Mouse (Mus musculus): Measurements from ENCODE around the gene Ube2c. TPM values are rescaled to one million over a fixed set of nuclear protein-coding genes. Genes with fewer than 3 reads are reported as not detected.
A peak's percentile ranks its signal among the peaks of the same experiment; 100 is the strongest.

Ube2c gene
- polyA plus RNA-seq, 1 experiment from 2014 or later, result 506 TPM

- no peak overlapping the region for H3K4me3 ChIP-seq (ENCODE audit: low read depth, low read length)
- H3K27ac ChIP-seq (ENCODE audit: low read depth, low read length), result no peak overlapping the region
- 53% methylated on average over 7 of the region's 7 CpGs for WGBS (ENCODE audit: insufficient replicate concordance)
- H3K9me3 ChIP-seq (replicated peaks; ENCODE audit: control insufficient read depth, low read length), result no peaks in the 10 kb centered on the region
- H3K27me3 ChIP-seq (ENCODE audit: control insufficient read depth, insufficient read depth, low read length), result no peaks in the 10 kb centered on the region
- ATAC-seq (replicated peaks; ENCODE audit: insufficient number of reproducible peaks, low FRiP score, low TSS enrichment), result no peak
- H3K4me2 ChIP-seq, result no peak overlapping the region
- H3K9ac ChIP-seq (ENCODE audit: low read depth, low read length), result no peak overlapping the region
- no peaks in the 10 kb centered on the region for H3K36me3 ChIP-seq (ENCODE audit: control insufficient read depth, insufficient read depth, low read length)
- peaks cover under 1% of the 10 kb centered on the region; the same call in 1 of the 2 replicates for H3K4me1 ChIP-seq (ENCODE audit: control insufficient read depth, insufficient read depth, low read length)
Observed at GRCm38 (mm10) chr2:164739876-164740275, 29.8 kb upstream of the Ube2c start.

- Histone ChIP-seq H3K27ac (ENCODE audit: low read depth, low read length) (no peak overlapping the region), H3K4me3 (ENCODE audit: low read depth, low read length) (peak overlapping the region; percentile 75), H3K36me3 (ENCODE audit: control insufficient read depth, insufficient read depth, low read length) (peaks cover 4% of the 10 kb centered on the region; the same call in 1 of the 2 replicates), H3K9ac (ENCODE audit: low read depth, low read length) (peak overlapping the region; percentile 91), H3K4me2 (peak overlapping the region; percentile 87), H3K27me3 (ENCODE audit: control insufficient read depth, insufficient read depth, low read length) (no peaks in the 10 kb centered on the region), H3K9me3 (replicated peaks; ENCODE audit: control insufficient read depth, low read length) (no peaks in the 10 kb centered on the region), H3K4me1 (ENCODE audit: control insufficient read depth, insufficient read depth, low read length) (peaks cover 12% of the 10 kb centered on the region)
- ATAC-seq (replicated peaks; ENCODE audit: insufficient number of reproducible peaks, low FRiP score, low TSS enrichment), result no peak
- 69% methylated on average over 13 of the region's 13 CpGs for WGBS (ENCODE audit: insufficient replicate concordance)
Observed at GRCm38 (mm10) chr2:164744987-164745386, 24.7 kb upstream of the Ube2c start.

- H3K4me2 ChIP-seq, result peak within 1 kb of the TSS; percentile 87
- H3K9ac ChIP-seq (ENCODE audit: low read depth, low read length), result peak within 1 kb of the TSS; percentile 91
- peak; percentile 87 for ATAC-seq (replicated peaks; ENCODE audit: insufficient number of reproducible peaks, low FRiP score, low TSS enrichment)
- peak within 1 kb of the TSS; percentile 75 for H3K4me3 ChIP-seq (ENCODE audit: low read depth, low read length)
- H3K9me3 ChIP-seq (replicated peaks; ENCODE audit: control insufficient read depth, low read length), result no peaks in the 10 kb centered on the region
- WGBS (ENCODE audit: insufficient replicate concordance), result under 1% methylated on average over 70 of the region's 70 CpGs
- no peaks in the 10 kb centered on the region for H3K27me3 ChIP-seq (ENCODE audit: control insufficient read depth, insufficient read depth, low read length)
- peaks cover 12% of the 10 kb centered on the region for H3K4me1 ChIP-seq (ENCODE audit: control insufficient read depth, insufficient read depth, low read length)
- peaks cover 4% of the 10 kb centered on the region; the same call in 1 of the 2 replicates for H3K36me3 ChIP-seq (ENCODE audit: control insufficient read depth, insufficient read depth, low read length)
- peak within 1 kb of the TSS; percentile 58 for H3K27ac ChIP-seq (ENCODE audit: low read depth, low read length)
Observed at GRCm38 (mm10) chr2:164745843-164746479, 23.7 kb upstream of the Ube2c start, which contains the start of the genes Wfdc3 and Dnttip1. Gene Wfdc3, minus strand, starts transcription at chr2:164745931. Gene Dnttip1, plus strand, starts transcription at chr2:164745983.

DNA sequence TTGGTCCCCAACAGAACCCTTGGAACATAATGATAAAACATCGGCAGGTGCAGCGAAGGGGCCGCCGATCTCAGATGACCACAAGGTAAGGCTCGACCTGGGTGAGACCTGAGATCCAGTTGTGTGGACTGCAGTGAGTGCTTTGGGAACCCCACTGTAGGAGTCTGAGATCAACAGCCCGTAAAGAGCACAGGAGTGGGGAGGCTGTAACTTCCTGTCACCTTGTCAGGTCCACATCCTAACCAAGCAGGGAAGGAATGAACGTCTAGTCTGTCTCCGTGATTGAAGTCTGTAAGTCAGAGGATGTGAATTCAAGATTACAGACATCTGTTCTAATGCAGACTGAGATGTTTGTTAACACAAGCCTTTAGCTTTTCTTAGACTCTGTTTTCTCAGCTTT lies 23.0 kb upstream of the Ube2c start:
- no peak overlapping the region for H3K27ac ChIP-seq (ENCODE audit: low read depth, low read length)
- no peak for ATAC-seq (replicated peaks; ENCODE audit: insufficient number of reproducible peaks, low FRiP score, low TSS enrichment)

DNA sequence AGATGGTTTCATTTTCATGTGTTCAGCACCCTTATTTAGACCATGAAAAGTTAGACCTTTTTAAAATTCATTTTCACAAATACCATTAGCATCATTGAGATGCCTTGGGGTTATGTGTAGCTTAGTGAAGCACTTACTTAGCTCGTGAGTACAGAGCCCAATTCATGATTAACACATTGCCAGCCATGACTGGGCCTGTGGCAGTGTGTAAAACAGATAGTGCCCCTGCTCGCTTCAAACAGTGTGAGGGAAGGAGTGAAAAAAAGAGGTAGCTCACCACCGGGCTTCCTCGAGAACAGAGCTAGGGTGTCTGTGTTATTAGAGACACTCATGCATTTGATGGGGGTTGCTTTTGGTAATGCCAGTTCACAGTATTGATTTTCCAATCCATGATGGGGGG lies 21.5 kb upstream of the Ube2c start:
- Histone ChIP-seq H3K27ac (ENCODE audit: low read depth, low read length) (no peak overlapping the region), H3K9me3 (replicated peaks; ENCODE audit: control insufficient read depth, low read length) (no peaks in the 10 kb centered on the region), H3K4me1 (ENCODE audit: control insufficient read depth, insufficient read depth, low read length) (peaks cover 12% of the 10 kb centered on the region), H3K36me3 (ENCODE audit: control insufficient read depth, insufficient read depth, low read length) (peaks cover 7% of the 10 kb centered on the region), H3K4me2 (no peak overlapping the region), H3K4me3 (ENCODE audit: low read depth, low read length) (no peak overlapping the region), H3K9ac (ENCODE audit: low read depth, low read length) (no peak overlapping the region), H3K27me3 (ENCODE audit: control insufficient read depth, insufficient read depth, low read length) (no peaks in the 10 kb centered on the region)
- WGBS (ENCODE audit: insufficient replicate concordance), result 81% methylated on average over 4 of the region's 4 CpGs
- ATAC-seq (replicated peaks; ENCODE audit: insufficient number of reproducible peaks, low FRiP score, low TSS enrichment), result no peak

More for the DNA sequence above, 23.0 kb upstream of the Ube2c start:
- Histone ChIP-seq H3K4me1 (ENCODE audit: control insufficient read depth, insufficient read depth, low read length) (peaks cover 12% of the 10 kb centered on the region), H3K4me3 (ENCODE audit: low read depth, low read length) (peak overlapping the region; percentile 75), H3K9me3 (replicated peaks; ENCODE audit: control insufficient read depth, low read length) (no peaks in the 10 kb centered on the region), H3K4me2 (peak overlapping the region; percentile 87), H3K27me3 (ENCODE audit: control insufficient read depth, insufficient read depth, low read length) (no peaks in the 10 kb centered on the region), H3K9ac (ENCODE audit: low read depth, low read length) (peak overlapping the region; percentile 91), H3K36me3 (ENCODE audit: control insufficient read depth, insufficient read depth, low read length) (peaks cover 7% of the 10 kb centered on the region; the same call in 1 of the 2 replicates)
- WGBS (ENCODE audit: insufficient replicate concordance), result 44% methylated on average over 8 of the region's 8 CpGs

- no peak overlapping the region for H3K4me3 ChIP-seq (ENCODE audit: low read depth, low read length)
- no peak overlapping the region for H3K9ac ChIP-seq (ENCODE audit: low read depth, low read length)
- H3K4me1 ChIP-seq (ENCODE audit: control insufficient read depth, insufficient read depth, low read length), result peaks cover 12% of the 10 kb centered on the region
- H3K36me3 ChIP-seq (ENCODE audit: control insufficient read depth, insufficient read depth, low read length), result peaks cover 7% of the 10 kb centered on the region
- H3K9me3 ChIP-seq (replicated peaks; ENCODE audit: control insufficient read depth, low read length), result no peaks in the 10 kb centered on the region
- no peak overlapping the region for H3K4me2 ChIP-seq
- WGBS (ENCODE audit: insufficient replicate concordance), result 92% methylated on average over 6 of the region's 6 CpGs
- ATAC-seq (replicated peaks; ENCODE audit: insufficient number of reproducible peaks, low FRiP score, low TSS enrichment), result no peak
- H3K27ac ChIP-seq (ENCODE audit: low read depth, low read length), result no peak overlapping the region
- H3K27me3 ChIP-seq (ENCODE audit: control insufficient read depth, insufficient read depth, low read length), result no peaks in the 10 kb centered on the region
Observed at GRCm38 (mm10) chr2:164748991-164749390, 20.7 kb upstream of the Ube2c start.

- 92% methylated on average over 2 of the region's 2 CpGs for WGBS (ENCODE audit: insufficient replicate concordance)
- Histone ChIP-seq H3K27me3 (ENCODE audit: control insufficient read depth, insufficient read depth, low read length) (no peaks in the 10 kb centered on the region), H3K9ac (ENCODE audit: low read depth, low read length) (no peak overlapping the region), H3K36me3 (ENCODE audit: control insufficient read depth, insufficient read depth, low read length) (peaks cover 29% of the 10 kb centered on the region), H3K4me1 (ENCODE audit: control insufficient read depth, insufficient read depth, low read length) (peaks cover 10% of the 10 kb centered on the region), H3K9me3 (replicated peaks; ENCODE audit: control insufficient read depth, low read length) (no peaks in the 10 kb centered on the region), H3K4me2 (no peak overlapping the region), H3K27ac (ENCODE audit: low read depth, low read length) (no peak overlapping the region), H3K4me3 (ENCODE audit: low read depth, low read length) (no peak overlapping the region)
- no peak for ATAC-seq (replicated peaks; ENCODE audit: insufficient number of reproducible peaks, low FRiP score, low TSS enrichment)
Observed at GRCm38 (mm10) chr2:164752454-164752853, 17.2 kb upstream of the Ube2c start.

- H3K4me1 ChIP-seq (ENCODE audit: control insufficient read depth, insufficient read depth, low read length), result peaks cover 10% of the 10 kb centered on the region
- H3K4me3 ChIP-seq (ENCODE audit: low read depth, low read length), result no peak overlapping the region
- no peaks in the 10 kb centered on the region for H3K27me3 ChIP-seq (ENCODE audit: control insufficient read depth, insufficient read depth, low read length)
- H3K4me2 ChIP-seq, result no peak overlapping the region
- 77% methylated on average over 11 of the region's 11 CpGs for WGBS (ENCODE audit: insufficient replicate concordance)
- H3K36me3 ChIP-seq (ENCODE audit: control insufficient read depth, insufficient read depth, low read length), result peaks cover 33% of the 10 kb centered on the region
- peak overlapping the region; percentile 91 for H3K27ac ChIP-seq (ENCODE audit: low read depth, low read length)
- ATAC-seq (replicated peaks; ENCODE audit: insufficient number of reproducible peaks, low FRiP score, low TSS enrichment), result no peak
- no peaks in the 10 kb centered on the region for H3K9me3 ChIP-seq (replicated peaks; ENCODE audit: control insufficient read depth, low read length)
- no peak overlapping the region for H3K9ac ChIP-seq (ENCODE audit: low read depth, low read length)
Observed at GRCm38 (mm10) chr2:164754105-164754504, 15.6 kb upstream of the Ube2c start.

GRCm38 (mm10) chr2:164754800-164755199 lies 14.9 kb upstream of the Ube2c start:
- H3K4me3 ChIP-seq (ENCODE audit: low read depth, low read length), result no peak overlapping the region
- peaks cover 10% of the 10 kb centered on the region for H3K4me1 ChIP-seq (ENCODE audit: control insufficient read depth, insufficient read depth, low read length)
- 58% methylated on average over 2 of the region's 2 CpGs for WGBS (ENCODE audit: insufficient replicate concordance)
- peak overlapping the region; percentile 35; the same call in 1 of the 2 replicates for H3K9ac ChIP-seq (ENCODE audit: low read depth, low read length)
- no peaks in the 10 kb centered on the region for H3K27me3 ChIP-seq (ENCODE audit: control insufficient read depth, insufficient read depth, low read length)
- peak overlapping the region; percentile 91 for H3K27ac ChIP-seq (ENCODE audit: low read depth, low read length)
- H3K9me3 ChIP-seq (replicated peaks; ENCODE audit: control insufficient read depth, low read length), result no peaks in the 10 kb centered on the region
- no peak for ATAC-seq (replicated peaks; ENCODE audit: insufficient number of reproducible peaks, low FRiP score, low TSS enrichment)
- H3K36me3 ChIP-seq (ENCODE audit: control insufficient read depth, insufficient read depth, low read length), result peaks cover 36% of the 10 kb centered on the region
- peak overlapping the region; percentile 20; the same call in 1 of the 2 replicates for H3K4me2 ChIP-seq
